Mouse (Mus musculus): ENCODE measurements at regions not wholly inside any gene's neighbourhood (a gene's known extent, or its start where the extent isn't known, plus 50 kb on each side); places are given as distances from the start of the nearest gene placed in this dataset.

- in situ Hi-C loops (cut with MboI, MseI): loop anchor here in 1 of 2 experiments (5.0 kb wide), 1 partner anchor 97 kb away; no protein-coding TSS in a partner anchor
Observed at GRCm38 (mm10) chr4:106225184-106225862, 90.7 kb upstream of the Usp24 start.

- in situ Hi-C loops (cut with MboI, MseI): loop anchor here in 1 of 2 experiments (5.0 kb wide), 1 partner anchor 95 kb away; no protein-coding TSS in a partner anchor
Observed at GRCm38 (mm10) chr4:106227428-106227827, 88.6 kb upstream of the Usp24 start.

GRCm38 (mm10) chr4:106228534-106228933 lies 87.5 kb upstream of the Usp24 start:
- in situ Hi-C loops (cut with MboI, MseI): loop anchor here in 1 of 2 experiments (5.0 kb wide), 1 partner anchor 94 kb away; no protein-coding TSS in a partner anchor

GRCm38 (mm10) chr4:106229526-106229925 lies 86.5 kb upstream of the Usp24 start:
- in situ Hi-C loops (cut with MboI, MseI): loop anchor here in 1 of 2 experiments (5.0 kb wide), 1 partner anchor 93 kb away; no protein-coding TSS in a partner anchor

- in situ Hi-C loops (cut with MboI, MseI): loop anchor here in 1 of 2 experiments (5.0 kb wide), 1 partner anchor 85 kb away; the partner anchor contains the start of gene Usp24
Observed at GRCm38 (mm10) chr4:106232499-106232970, 83.5 kb upstream of the Usp24 start.

GRCm38 (mm10) chr4:106244384-106244819 lies 71.6 kb upstream of the Usp24 start:
- in situ Hi-C loops (cut with MboI, MseI): no loop called here

GRCm38 (mm10) chr4:106244826-106245510 lies 71.0 kb upstream of the Usp24 start:
- in situ Hi-C loops (cut with MboI, MseI): no loop called here

GRCm38 (mm10) chr4:106246695-106247094 lies 69.3 kb upstream of the Usp24 start:
- in situ Hi-C loops (cut with MboI, MseI): no loop called here

GRCm38 (mm10) chr4:106247398-106247797 lies 68.6 kb upstream of the Usp24 start:
- in situ Hi-C loops (cut with MboI, MseI): no loop called here

GRCm38 (mm10) chr4:106248272-106248671 lies 67.7 kb upstream of the Usp24 start:
- in situ Hi-C loops (cut with MboI, MseI): no loop called here

DNA sequence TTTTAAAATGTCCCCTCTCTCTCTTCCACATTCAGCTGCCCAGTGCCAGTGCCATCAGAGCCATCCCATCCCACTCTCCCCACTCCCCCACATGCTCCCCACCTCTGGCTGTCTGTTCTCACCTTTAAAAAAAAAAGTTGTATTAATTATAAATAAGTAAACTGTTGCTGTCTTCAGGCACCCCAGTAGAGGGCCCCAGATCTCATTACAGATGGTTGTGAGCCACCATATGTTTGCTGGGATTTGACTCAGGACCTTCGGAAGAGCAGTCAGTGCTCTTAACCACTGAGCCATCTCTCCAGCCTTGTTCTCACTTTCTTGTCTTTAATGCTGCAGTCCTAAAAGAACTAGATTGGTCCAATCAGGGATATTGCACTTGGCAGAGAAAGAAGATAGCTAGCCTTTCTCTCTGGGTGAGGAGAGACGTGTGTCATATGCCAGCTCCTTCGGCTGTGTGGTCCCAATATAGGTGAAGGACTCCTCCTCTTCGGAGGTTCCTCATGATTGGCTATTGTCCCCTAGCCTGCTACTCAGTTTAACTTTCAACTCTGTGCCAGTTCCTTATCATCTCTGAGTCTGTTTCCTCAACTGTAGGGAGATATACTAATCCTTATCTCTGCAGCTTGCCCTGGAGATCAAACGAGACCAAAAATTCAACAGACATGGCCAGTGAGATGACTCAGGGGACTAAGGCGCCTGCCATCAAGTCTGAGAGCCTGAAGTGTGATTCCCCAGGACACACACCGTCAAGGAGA lies 66.8 kb upstream of the Usp24 start:
- in situ Hi-C loops (cut with MboI, MseI): no loop called here

DNA sequence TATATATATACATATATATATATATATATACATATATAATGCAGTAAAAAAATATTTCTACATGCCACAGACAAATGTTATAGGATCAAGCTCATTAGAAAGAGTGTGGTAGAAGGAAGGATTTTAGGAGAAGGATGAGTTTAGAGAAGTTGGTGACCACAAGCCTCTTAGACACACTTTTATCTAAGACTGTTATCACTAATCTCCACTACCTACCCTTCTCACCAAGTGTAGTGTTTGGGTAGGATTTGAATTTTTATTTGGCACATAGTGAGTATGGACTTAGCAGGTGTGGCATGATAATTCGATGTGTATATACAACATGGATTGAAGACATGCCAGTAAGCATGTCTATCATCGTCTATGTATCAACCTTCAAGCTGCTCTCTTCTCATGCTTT lies 66.0 kb upstream of the Usp24 start:
- in situ Hi-C loops (cut with MboI, MseI): no loop called here

DNA sequence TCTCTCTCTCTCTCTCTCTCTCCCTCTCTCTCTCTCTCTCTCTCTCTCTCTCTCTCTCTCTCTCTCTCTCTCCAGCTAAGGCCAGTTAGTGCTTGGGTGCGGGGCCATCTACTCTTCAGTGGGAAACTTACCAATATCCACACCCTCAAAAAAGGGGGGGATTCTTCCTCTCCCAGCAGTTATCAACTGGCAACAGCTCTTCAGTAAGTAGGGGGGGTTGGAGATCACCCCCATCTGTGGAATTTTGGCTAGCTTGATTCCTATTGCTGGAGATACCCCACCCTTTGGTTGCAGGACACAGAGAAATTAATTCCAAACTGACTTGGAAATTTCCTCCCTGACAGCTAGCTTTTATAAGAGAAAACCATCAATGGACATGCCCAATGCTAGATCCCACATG lies 64.6 kb upstream of the Usp24 start:
- in situ Hi-C loops (cut with MboI, MseI): no loop called here

DNA sequence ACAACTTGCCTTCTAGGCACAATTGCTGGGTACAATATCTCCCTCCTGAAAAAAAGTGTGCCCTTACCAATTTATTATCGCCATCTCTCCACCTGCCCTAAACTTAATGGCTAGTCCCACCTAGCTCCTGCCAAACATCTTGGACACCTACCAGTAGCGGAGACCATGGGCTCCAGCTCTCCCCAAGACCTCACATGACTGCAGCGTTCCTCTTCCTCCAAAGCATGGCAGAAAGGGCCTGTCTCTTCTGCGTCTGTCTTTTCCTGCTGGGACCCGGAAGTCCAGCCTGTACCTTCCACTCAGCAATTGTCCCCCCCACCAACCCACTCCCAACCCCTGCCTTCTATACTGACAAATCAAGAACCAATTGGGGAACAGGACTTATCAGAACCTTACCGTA lies 63.1 kb upstream of the Usp24 start:
- in situ Hi-C loops (cut with MboI, MseI): no loop called here

GRCm38 (mm10) chr4:106254761-106255475 lies 61.1 kb upstream of the Usp24 start:
- in situ Hi-C loops (cut with MboI, MseI): no loop called here

DNA sequence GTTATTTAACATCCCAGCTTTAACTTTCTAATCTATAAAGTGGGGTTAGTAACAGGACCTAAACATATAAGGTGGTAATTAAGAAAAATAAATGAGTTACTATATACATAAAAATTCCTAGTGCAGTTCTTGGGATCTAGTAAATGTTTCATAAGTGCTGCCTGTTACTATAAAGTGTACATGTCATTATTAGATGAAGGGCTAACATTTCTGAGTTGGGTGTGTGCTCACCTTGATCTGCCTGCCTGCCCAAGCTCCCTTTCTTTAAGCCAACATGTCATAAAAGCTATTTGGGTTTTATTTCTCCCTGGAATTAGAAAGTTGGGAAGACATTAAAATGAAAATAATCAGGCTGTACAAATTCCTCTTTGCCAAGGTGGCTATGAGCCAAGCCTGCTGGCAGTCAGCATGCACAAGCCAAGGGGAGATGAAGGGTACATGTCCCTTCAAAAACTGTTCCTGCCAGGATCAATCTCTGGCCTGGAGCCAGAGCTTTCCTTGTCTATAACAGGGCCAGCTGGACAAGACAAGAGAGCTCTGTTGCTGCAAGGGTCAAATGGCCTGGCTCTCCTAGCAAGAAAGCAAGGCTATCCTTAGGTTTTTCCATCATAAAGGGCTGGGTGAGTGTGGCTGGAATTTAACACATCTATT lies 59.9 kb upstream of the Usp24 start:
- in situ Hi-C loops (cut with MboI, MseI): no loop called here

DNA sequence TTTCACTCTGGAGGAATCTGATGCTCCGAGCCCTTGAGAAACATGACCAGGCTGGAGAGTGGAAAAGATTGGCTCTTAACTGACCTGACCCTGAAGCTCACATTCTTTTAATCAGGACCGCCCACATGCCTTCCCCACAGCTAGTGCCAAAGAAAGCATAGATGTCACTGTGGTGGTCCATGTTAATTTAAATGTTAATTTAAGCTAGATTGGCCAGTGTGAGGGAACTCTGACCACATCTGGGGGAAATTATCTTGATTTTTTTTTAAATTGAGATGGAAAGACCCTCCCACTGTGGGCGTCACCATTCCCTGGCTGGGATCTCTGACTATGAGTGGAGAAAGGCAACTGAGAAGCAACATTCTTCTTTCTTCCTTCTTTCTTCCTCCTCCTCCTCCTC lies 54.6 kb upstream of the Usp24 start:
- in situ Hi-C loops (cut with MboI, MseI): no loop called here

- in situ Hi-C loops (cut with MboI, MseI): no loop called here
Observed at GRCm38 (mm10) chr4:106261901-106262560, 54.0 kb upstream of the Usp24 start.

- in situ Hi-C loops (cut with MboI, MseI): no loop called here
Observed at GRCm38 (mm10) chr4:106262751-106263725, 53.0 kb upstream of the Usp24 start.
